23 mouse cellular contexts compared by ENCODE assay signal in the genomic region with DNA sequence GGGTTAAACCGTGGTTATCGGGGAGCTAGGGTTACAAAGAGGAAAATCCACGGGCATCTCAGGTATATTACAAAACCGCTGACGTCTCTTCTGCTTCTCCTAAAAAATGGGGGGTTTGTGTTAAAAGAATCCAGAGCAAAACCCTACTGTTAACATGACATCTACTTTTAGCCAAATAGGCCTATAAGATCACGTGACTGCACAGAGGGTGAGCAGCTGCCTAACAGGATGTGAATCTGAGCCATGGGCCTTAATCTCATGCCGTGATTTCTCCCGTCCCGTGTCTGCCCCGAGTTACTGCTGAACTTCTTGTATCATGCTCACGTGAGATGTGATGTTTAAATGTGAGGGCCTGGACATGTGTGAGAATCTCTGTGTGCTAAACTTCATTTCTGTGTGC.
"Had no signal": no experiment of that assay in that cellular context is flagged by ENCODE, and none has a peak within 500 bp of the region (broad histone marks: within the 10 kb centered on the region; RNA-seq: fewer than 3 reads in every experiment).

No protein-coding gene starts in this region.

- DNase-seq: gastrocnemius, postnatal 14 days; gastrocnemius, postnatal 36 days; heart, adult 11 months; heart, postnatal 10 days; heart, postnatal 4 days; kidney, adult 18-20 months; kidney, adult 8-10 months; kidney, postnatal 10 days; kidney, postnatal 25 days; kidney, postnatal 4 days had no signal

- H3K4me3 ChIP-seq: heart, embryonic 10.5 days; heart, embryonic 12.5 days; hindbrain, embryonic 10.5 days; hindbrain, embryonic 12.5 days; intestine, embryonic 15.5 days; layer of hippocampus, adult 2 months; left cerebral cortex, adult 2 months; liver, embryonic 12.5 days had no signal

- H3K27ac ChIP-seq: heart, embryonic 10.5 days; hindbrain, embryonic 10.5 days; hindbrain, embryonic 12.5 days; hindbrain, embryonic 14.5 days; intestine, embryonic 15.5 days; layer of hippocampus, adult 2 months; left cerebral cortex, adult 2 months; liver, embryonic 12.5 days; liver, embryonic 14.5 days had no signal

- H3K9ac ChIP-seq: heart, embryonic 12.5 days; hindbrain, embryonic 12.5 days; hindbrain, embryonic 14.5 days; intestine, embryonic 15.5 days; liver, embryonic 12.5 days; liver, embryonic 14.5 days had no signal

- H3K4me2 ChIP-seq: heart, embryonic 12.5 days; hindbrain, embryonic 12.5 days; hindbrain, embryonic 14.5 days; intestine, embryonic 15.5 days; liver, embryonic 12.5 days had no signal

- H3K4me1 ChIP-seq: heart, embryonic 10.5 days; heart, embryonic 12.5 days; hindbrain, embryonic 10.5 days; hindbrain, embryonic 12.5 days; intestine, embryonic 15.5 days; liver, embryonic 12.5 days had no signal

- H3K9me3 ChIP-seq: heart, embryonic 10.5 days; heart, embryonic 12.5 days; hindbrain, embryonic 10.5 days; hindbrain, embryonic 12.5 days; intestine, embryonic 15.5 days; liver, embryonic 12.5 days had no signal

- H3K36me3 ChIP-seq: heart, embryonic 10.5 days; heart, embryonic 12.5 days; hindbrain, embryonic 10.5 days; hindbrain, embryonic 12.5 days; intestine, embryonic 15.5 days; liver, embryonic 12.5 days had no signal

- ATAC-seq: hindbrain, embryonic 16.5 days; inflammation-experienced regulatory T-cells, adult 6 months; intestine, embryonic 15.5 days; intestine, postnatal 0 days; liver, embryonic 12.5 days had no signal

- H3K27me3 ChIP-seq: heart, embryonic 12.5 days; hindbrain, embryonic 12.5 days; intestine, embryonic 15.5 days; liver, embryonic 12.5 days had no signal
